Mouse (Mus musculus) layer of hippocampus, adult 2 months (tissue): Measurements from ENCODE around the gene Olfr1015. TPM values are rescaled to one million over a fixed set of nuclear protein-coding genes. Genes with fewer than 3 reads are reported as not detected.

Experiments used
- DNase-seq, 2 experiments: peaks; one replicate each; pipeline ENCODE4 v3.0.0; 2022; ENCODE audit warnings: low spot score in 2 of 2
- H3K27ac ChIP-seq: fragments of 200-600 bp; 2 replicates; pipeline ENCODE4 v1.8.1; 2022
- H3K4me3 ChIP-seq: fragments of 200-600 bp; 2 replicates; pipeline ENCODE4 v1.8.1; 2022; ENCODE audit warnings: mild to moderate bottlenecking
- CTCF ChIP-seq: fragments of 200-600 bp; conservative IDR thresholded peaks from 2 replicates; pipeline ENCODE4 v1.8.1; 2022; ENCODE audit warnings: antibody characterized with exemption, mild to moderate bottlenecking, moderate library complexity
- long read RNA-seq, 2 experiments: library from polyadenylated mRNA; stranded (forward); transcript quantifications; one replicate each; pipeline ENCODE4 v2.0.0; 2021; ENCODE audit warnings: borderline mapping rate in 2 of 2
- total RNA-seq, 2 experiments: library from RNA; stranded (reverse); gene quantifications; 2 replicates each; pipeline ENCODE4 v1.2.3; 2021

Olfr1015 gene
- not detected for total RNA-seq
- long read RNA-seq, experiment 1: 0 reads
- long read RNA-seq, experiment 2: 0 reads

GRCm38 (mm10) chr2:85781717-85782116 is at the start of gene Olfr1015:
Gene Olfr1015 (plus strand): TSS chr2:85782017.
- Histone ChIP-seq H3K4me3 (no peak within 1 kb of the TSS), H3K27ac (no peak within 1 kb of the TSS)
- no peak for DNase-seq
- TF ChIP-seq CTCF: no peak

DNA sequence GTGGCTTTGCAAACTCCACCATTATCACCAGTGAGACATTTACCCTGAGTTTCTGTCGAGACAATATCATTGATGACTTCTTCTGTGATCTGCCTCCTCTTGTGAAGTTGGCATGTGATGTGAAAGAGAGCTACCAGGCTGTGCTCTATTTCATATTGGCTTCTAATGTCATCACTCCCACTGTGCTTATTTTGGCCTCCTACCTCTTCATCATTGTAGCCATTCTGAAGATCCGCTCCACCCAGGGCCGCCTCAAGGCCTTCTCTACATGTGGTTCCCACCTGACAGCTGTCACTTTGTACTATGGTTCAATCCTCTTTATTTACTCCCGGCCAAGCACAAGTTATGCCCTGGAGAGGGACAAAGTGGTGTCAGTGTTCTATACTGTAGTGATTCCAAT is 28.0 kb upstream of the Olfr1015 start:
- no peak overlapping the region for H3K4me3 ChIP-seq
- TF ChIP-seq CTCF: no peak
- no peak overlapping the region for H3K27ac ChIP-seq
- no peak for DNase-seq

DNA sequence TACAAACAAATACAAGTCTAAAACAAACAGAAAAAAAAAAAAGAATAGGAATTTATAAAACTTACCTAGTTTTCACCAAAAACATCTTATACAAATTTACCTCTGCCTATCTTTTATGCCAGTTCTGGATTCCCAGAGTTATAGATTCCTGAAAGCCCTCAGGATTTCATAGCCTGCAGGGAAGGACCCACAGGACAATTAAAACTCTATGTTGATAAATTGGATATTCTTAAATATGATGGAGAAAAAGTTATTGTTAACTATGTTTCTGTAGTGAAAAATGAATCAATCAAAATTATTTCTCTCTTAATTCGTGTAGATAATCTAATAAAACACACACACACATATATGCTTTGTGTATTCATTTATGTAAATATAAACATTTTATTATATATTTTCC is 19.2 kb upstream of the Olfr1015 start, which contains the start of gene Olfr1012:
TSS of gene Olfr1012 (minus strand) at position 101 of the 400 bp plus-strand sequence.
- H3K27ac ChIP-seq: no peak within 1 kb of the TSS
- no peak for DNase-seq
- H3K4me3 ChIP-seq: no peak within 1 kb of the TSS
- TF ChIP-seq CTCF: no peak

GRCm38 (mm10) chr2:85766798-85767197 is 15.0 kb upstream of the Olfr1015 start, which contains the start of gene Olfr1013:
Gene Olfr1013 (plus strand): TSS chr2:85767098.
- no peak for DNase-seq
- Histone ChIP-seq H3K27ac (no peak within 1 kb of the TSS), H3K4me3 (no peak within 1 kb of the TSS)
- no peak for TF ChIP-seq CTCF

DNA sequence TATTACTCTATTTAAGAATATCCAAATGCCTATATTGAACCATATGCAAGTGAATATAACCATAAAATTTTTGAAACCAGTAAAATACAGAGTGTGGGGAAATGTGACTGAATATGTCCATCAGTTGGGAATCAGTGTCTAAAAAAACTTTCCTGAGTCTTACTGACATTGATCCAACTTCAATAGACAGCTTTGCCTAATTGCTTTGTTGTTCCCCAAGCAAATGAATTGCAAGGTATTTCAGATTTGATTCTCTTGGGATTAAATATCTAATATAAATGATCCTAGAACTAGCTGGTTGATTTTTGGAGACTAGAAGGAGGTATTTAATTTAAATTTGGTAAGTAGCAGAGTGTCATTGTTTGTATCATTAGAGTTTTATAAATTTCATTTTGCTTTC is 9.4 kb upstream of the Olfr1015 start, which contains the start of gene Olfr1014:
TSS of gene Olfr1014 (plus strand) at position 301 of the 400 bp plus-strand sequence.
- Histone ChIP-seq H3K4me3 (no peak within 1 kb of the TSS), H3K27ac (no peak within 1 kb of the TSS)
- no peak for TF ChIP-seq CTCF
- DNase-seq: no peak

- DNase-seq: no peak
- no peak for TF ChIP-seq CTCF
- Histone ChIP-seq H3K4me3 (no peak overlapping the region), H3K27ac (no peak overlapping the region)
These were observed 10.5 kb downstream of the Olfr1015 start for GRCm38 (mm10) chr2:85792331-85792730.

GRCm38 (mm10) chr2:85802444-85802843 is 20.6 kb downstream of the Olfr1015 start, which contains the start of gene Olfr1016:
Gene Olfr1016 (minus strand): TSS chr2:85802544.
- H3K27ac ChIP-seq: no peak within 1 kb of the TSS
- TF ChIP-seq CTCF: no peak
- H3K4me3 ChIP-seq: no peak within 1 kb of the TSS
- no peak for DNase-seq

DNA sequence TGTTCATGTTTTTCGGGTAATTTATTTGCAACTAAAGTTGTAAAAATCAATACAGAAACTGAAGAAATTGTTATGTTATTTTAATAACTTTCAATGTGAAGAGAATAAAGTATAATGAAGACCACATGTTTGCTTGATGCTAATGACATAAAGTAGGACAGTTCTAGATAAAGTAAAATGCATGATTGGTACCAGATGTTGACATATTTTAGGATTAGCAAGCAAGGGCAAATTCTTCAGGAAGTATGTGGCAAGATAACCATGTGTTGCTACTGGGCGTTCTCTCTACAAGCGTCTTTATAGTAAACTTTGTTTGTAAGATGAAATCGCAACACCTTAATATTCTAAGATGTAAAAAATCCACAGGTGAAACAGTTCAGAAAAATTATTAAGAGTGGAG is 22.7 kb downstream of the Olfr1015 start:
- TF ChIP-seq CTCF: no peak
- Histone ChIP-seq H3K4me3 (no peak overlapping the region), H3K27ac (no peak overlapping the region)
- no peak for DNase-seq

GRCm38 (mm10) chr2:85818179-85818578 is 36.4 kb downstream of the Olfr1015 start, which contains the start of gene Olfr1018:
Gene Olfr1018 (plus strand): TSS chr2:85818479.
- no peak for TF ChIP-seq CTCF
- no peak for DNase-seq
- Histone ChIP-seq H3K4me3 (no peak within 1 kb of the TSS), H3K27ac (no peak within 1 kb of the TSS)

Other genes with a start within 250 kb of the Olfr1015 start
- not detected for gene Olfr996, start 202.8 kb upstream of the Olfr1015 start, total RNA-seq
- gene Olfr998, start 193.1 kb upstream of the Olfr1015 start, total RNA-seq: not detected
- gene Olfr1000, start 170.1 kb upstream of the Olfr1015 start, total RNA-seq: not detected
- not detected for gene Olfr1002, start 131.3 kb upstream of the Olfr1015 start, total RNA-seq
- not detected for gene Olfr154, start 117.6 kb upstream of the Olfr1015 start, total RNA-seq
- gene Olfr1006, start 103.2 kb upstream of the Olfr1015 start, total RNA-seq: not detected
- not detected for gene Olfr1008, start 92.6 kb upstream of the Olfr1015 start, total RNA-seq
- not detected for gene Olfr1009, start 66.6 kb upstream of the Olfr1015 start, total RNA-seq
- gene Olfr1012, start 19.3 kb upstream of the Olfr1015 start, total RNA-seq: not detected
- gene Olfr1013, start 14.9 kb upstream of the Olfr1015 start, total RNA-seq: not detected
- not detected for gene Olfr1014, start 9.3 kb upstream of the Olfr1015 start, total RNA-seq
- gene Olfr1016, start 20.5 kb downstream of the Olfr1015 start, total RNA-seq: not detected
- not detected for gene Olfr1018, start 36.5 kb downstream of the Olfr1015 start, total RNA-seq
- gene Olfr1019, start 63.5 kb downstream of the Olfr1015 start, total RNA-seq: not detected
- gene Olfr1020, start 65.0 kb downstream of the Olfr1015 start, total RNA-seq: not detected
- not detected for gene Olfr1022, start 86.6 kb downstream of the Olfr1015 start, total RNA-seq
- not detected for gene Olfr1023, start 103.6 kb downstream of the Olfr1015 start, total RNA-seq
- gene Olfr1024, start 123.0 kb downstream of the Olfr1015 start, total RNA-seq: not detected
- gene Olfr1025-ps1, start 133.2 kb downstream of the Olfr1015 start, total RNA-seq: not detected
- gene Olfr1026, start 139.5 kb downstream of the Olfr1015 start, total RNA-seq: not detected
- gene Olfr1028, start 168.4 kb downstream of the Olfr1015 start, total RNA-seq: under 1 TPM in 1 of 2 experiments, not detected in 1; 0.10 TPM
- not detected for gene Olfr1029, start 191.9 kb downstream of the Olfr1015 start, total RNA-seq
- not detected for gene Olfr1030, start 197.3 kb downstream of the Olfr1015 start, total RNA-seq
- gene Olfr1031, start 208.3 kb downstream of the Olfr1015 start, total RNA-seq: not detected
- gene Olfr1032, start 223.5 kb downstream of the Olfr1015 start, total RNA-seq: not detected
- not detected for gene Olfr1033, start 238.6 kb downstream of the Olfr1015 start, total RNA-seq